Mouse (Mus musculus) cerebellum, adult 9-10 months (tissue): ENCODE measurements at regions not wholly inside any gene's neighbourhood (a gene's known extent, or its start where the extent isn't known, plus 50 kb on each side); places are given as distances from the start of the nearest gene placed in this dataset.

Experiments used
- DNase-seq: peaks from one replicate; pipeline ENCODE4 v3.0.0; 2022

DNA sequence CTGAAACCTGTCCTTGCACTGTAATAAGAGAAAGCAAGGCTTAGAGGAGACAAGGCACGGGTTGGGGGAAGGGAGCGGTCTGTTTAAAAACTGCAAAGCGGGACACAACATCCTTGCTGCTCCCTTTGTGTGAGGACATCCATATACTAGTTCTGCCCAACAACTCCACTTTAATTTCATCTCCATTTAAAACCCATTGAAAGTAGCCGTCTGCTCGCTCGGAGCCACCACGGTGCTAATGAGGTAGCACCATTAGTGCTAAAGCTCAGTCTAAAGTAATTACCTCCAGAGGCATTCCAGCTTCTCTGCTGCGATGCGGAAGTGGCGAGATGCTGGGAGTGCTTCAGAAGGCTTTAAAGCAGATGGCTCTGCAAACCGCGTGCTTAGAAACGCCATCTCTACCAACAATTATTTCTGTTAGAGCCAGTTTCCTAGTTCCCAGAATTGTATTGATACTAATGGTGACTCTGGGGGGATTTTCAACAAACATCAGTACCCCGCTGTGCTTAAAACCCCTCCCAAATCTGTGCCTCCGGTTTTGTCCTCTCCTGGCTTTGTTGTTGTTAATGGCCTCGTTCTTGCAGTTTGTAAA is 154.7 kb upstream of the Tmtc1 start:
- DNase-seq, result no peak

DNA sequence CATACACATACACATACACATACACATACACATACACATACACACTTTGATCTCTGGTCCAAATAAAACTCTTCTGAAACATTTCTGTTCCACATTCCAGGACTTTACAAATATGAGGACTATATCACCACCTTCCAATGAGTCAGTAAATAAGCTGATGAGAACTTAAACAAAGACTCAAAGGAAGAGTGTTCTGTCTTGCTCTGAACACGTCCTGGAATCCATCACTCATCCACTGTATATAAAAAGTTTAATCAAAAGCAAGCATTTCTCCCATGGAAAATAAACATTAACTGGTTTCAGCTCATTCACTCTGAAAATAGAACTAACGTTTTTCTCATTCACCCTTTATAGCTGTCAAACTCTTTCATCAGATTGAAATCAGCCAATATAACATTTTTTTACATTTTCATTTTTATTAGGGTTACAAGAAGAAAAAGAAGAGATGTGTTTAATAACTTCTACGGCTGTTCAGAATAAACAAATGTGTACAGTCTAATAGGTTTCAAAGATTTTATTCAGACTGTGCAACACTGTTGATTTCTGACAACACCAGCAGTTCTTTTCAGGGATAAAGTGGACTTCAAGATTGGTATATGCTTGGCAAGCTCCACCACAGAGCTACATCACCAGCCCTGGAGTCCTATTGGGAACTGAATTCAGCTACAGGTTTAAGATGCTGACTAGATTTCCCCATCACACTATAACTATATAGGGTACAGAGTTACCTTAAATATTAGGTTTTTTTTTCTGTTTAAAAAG is 151.0 kb upstream of the Tmtc1 start:
- DNase-seq, result no peak

DNA sequence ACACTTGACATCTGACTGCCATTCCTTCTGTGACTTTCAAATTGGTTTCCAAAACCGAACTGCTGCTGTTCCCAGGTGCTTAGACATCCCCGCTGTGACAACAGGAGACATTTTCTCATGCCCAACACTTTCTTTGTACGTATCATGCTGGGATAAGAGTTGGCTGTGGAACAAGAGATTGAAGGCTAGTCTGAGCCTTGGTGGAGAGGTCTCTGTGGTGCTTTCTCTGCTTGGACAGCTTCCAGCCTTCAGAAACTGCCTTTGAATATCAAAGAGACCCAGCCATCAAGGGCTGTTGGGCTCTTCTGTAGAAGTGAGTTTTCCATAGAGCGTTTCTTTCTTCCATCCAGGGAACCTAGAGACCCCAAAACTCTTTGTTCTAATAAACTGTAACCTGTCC is 144.8 kb upstream of the Tmtc1 start:
- no peak for DNase-seq

DNA sequence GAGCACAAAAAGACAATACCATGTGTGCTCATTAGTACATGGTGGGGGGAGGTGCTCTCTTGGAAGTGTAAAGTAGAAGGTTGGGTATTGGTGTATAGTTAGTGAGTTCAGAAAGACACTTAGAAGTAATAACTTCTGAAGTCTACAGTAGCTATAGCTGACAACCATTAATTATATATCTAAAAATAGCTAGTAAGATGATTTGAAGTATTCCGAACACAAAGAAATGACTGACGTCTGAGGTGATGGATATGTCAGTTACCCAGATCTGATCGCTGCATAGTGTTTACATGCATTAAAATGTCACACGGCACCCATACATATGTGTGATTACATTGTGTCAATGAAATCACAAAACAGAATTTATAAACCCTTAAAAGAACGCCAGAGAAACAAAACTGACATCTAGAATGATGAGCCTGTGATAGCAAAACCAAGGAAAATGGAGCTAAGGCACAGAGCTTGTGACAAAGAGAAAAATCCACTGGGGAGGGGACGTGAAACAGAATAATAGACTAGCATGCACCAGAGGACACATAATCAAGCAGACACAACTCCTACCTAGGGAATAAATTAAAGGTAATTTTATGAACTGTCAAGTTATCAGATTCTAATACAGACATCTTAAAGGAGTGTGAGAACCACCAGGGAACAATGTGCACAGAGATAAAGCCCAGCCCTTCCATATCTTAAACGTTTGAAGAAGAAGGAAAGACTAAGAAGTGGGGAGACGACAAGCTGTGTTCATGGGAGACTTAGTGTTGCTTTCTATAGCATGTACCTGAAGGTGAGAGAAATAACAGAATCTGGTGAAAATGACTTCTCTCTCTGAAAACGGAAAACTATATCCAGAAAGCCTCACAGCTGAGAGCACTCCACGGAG is 142.5 kb upstream of the Tmtc1 start:
- no peak for DNase-seq

DNA sequence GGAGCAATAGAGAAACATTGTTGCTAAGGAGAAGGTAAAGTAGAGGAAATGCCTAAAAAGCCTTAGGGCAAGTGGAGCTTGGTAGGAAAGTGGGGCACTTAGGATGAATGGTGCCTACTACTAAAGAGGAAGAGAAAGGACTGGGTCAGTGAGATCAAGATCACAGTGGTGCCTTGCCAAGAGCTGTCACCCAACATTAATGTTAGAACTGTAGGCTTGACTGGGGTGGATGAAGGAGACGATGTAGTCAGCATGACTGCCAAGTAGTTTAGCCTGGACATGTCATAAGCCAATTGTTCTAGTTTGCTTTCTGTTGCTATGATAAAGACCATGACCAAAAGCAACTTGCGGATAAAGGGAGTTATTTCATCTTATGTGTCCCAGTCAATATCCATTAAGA is 139.9 kb upstream of the Tmtc1 start:
- no peak for DNase-seq

DNA sequence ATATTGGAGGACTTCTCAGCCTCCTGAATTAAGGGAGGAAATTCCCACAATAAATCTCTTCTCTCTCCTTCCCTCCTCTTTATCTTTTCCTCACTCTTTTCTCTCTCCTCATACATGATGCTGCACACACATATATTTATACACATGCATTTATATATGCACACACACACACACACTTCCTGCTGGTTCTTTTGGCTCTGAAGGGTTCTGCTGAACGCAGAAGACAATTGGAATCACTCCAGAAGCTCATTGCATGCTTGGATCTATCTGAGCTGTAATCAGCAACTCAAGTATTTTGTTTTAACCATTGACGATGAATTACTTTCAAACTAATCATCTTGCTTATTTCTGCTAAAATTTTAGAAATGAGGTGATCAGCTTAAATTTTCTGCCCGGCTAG is 134.1 kb upstream of the Tmtc1 start:
- DNase-seq, result no peak

DNA sequence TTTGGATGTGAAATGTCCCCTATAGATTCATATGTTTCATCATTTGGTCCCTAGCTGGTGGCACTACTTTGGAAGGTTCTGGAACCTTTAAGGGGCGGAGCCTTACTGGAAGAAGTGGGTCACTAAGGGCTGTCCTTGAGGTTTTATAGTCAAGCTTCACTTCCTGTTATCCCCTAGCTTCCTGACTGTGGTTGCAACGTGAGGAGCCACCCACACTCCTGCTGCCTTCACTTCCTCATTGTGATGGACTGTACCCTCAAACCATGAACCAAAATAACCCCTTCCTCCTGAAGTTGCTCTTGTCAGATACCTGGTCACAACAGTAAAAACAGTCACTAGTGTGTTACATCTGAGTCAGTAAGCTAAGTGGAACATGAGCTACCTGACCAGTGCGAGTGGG is 133.5 kb upstream of the Tmtc1 start:
- DNase-seq, result no peak

DNA sequence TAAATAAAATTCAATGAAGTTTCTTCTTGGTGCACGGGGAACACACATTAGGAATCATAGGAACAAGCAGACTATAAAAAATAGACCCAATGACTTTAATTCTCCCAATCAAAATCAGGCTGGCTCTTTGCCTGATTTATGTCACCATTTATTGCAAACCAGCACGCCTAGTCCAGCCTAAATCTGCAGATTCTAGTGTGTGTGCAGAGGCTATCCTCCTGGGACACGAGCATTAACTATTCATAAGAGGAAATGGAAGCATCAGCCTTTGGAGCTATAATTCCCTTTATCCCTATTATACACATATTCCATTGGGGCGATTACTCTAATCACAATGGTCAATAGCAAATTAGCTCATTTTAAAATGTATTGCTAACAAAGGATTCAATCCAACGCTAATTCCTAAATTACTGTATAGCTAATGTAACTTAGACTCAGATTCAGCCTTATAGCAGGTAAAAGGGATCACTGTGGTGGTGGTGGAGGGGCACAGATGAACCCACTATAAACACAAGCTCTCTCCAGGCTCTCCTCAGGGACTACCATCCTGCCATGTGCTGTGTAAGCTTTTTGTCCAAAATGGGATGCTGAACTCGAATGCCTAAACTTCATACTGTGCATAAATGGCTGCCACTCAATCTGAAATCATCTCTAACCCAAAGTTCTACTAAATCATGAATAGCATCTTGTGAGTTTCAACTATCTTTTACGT is 130.7 kb upstream of the Tmtc1 start:
- no peak for DNase-seq

DNA sequence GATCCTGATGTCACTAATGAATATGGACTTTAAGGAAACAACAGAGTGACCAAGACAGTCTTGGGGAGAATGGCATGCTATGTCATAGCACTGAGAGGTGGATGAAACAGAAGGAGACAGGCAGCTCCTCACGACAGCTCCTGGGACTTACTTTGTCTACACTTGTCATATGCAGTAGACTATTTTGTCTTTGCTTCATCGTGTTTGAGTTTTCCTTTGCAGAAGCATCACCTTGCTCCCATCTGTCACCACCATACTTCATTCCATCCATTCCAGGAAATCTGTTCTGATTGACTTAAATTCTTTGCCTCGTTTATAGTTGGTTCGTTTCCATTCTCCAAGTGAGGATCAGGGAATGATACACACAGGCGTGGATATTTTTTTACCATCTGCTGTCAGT is 128.0 kb upstream of the Tmtc1 start:
- DNase-seq, result no peak

DNA sequence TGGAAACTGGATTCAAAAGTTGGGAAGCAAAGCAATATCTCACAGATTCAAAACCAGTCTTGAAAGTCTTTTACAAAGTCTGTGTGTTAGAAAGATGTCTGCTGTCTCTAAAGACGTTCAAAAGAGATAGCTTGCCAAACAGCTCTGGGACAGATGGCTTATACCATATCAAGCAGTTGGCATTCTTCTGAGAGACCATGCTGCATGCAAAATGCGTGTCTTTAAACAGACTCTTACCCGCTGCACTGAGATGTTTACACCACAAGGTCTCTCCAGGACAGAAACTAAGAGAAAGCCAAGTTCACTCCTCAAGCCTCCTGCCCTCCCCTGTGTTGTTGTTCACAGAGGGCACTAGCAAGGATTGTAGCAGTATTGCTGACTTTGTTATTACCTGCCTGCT is 127.5 kb upstream of the Tmtc1 start:
- no peak for DNase-seq

DNA sequence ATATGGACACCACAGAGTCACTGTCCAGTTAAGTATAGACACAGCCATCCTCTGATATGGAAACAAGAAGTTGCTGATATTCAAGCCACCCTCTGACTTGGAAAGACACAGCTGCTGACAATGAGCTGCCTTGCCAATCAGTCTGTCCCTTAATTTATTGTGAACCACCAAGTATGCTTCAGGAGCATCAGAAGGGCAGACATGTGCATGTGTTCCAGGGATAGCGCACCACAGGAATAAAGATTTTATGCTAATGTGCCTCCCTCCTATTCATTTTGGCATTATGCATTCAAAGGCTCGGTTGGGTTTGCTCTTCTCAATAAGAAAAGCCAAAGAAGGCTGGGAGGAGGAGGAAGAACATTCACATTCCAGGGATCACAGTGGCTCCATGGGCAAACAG is 120.0 kb upstream of the Tmtc1 start:
- DNase-seq, result no peak

DNA sequence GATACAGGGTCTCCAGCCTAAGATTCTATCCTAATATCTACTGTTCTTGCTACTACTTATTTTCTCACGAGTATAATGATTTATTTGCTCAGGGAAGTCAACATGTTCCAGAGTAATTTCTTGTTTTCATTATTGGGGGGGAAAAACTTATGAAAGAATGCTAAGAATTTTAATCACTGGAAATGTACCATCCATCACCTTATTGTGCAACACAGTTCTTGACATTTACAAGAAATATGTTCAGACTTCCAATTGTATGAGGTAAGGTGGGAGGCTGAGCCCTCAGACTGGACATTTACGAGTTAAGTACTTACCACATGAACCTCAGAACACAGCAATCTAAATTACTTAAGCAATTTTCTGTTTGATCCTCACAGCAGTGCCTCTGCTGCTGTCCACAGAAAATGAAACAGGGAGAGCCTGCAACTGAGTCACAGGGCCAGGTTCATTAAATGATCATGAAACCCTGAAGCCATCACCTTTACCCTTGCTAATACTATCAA is 118.1 kb upstream of the Tmtc1 start:
- DNase-seq, result no peak

DNA sequence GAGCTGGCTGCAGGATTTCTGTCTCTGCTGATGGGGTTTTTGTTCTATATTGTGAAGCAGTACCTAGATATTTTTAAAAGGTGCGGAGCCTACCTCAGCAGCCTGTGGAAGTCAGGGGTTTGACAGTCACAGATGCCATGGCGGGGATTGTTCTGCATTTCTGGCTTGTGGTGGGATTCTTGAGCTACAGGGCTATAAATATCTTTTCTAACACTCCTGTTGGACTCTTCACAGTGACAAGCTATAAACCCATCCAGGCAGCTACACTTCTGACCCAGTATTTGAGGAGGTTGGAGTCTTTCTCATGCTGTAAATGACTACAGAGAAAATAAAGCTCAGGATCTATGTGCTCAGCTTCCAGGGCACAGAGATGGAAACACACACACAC is 112.3 kb upstream of the Tmtc1 start:
- no peak for DNase-seq

DNA sequence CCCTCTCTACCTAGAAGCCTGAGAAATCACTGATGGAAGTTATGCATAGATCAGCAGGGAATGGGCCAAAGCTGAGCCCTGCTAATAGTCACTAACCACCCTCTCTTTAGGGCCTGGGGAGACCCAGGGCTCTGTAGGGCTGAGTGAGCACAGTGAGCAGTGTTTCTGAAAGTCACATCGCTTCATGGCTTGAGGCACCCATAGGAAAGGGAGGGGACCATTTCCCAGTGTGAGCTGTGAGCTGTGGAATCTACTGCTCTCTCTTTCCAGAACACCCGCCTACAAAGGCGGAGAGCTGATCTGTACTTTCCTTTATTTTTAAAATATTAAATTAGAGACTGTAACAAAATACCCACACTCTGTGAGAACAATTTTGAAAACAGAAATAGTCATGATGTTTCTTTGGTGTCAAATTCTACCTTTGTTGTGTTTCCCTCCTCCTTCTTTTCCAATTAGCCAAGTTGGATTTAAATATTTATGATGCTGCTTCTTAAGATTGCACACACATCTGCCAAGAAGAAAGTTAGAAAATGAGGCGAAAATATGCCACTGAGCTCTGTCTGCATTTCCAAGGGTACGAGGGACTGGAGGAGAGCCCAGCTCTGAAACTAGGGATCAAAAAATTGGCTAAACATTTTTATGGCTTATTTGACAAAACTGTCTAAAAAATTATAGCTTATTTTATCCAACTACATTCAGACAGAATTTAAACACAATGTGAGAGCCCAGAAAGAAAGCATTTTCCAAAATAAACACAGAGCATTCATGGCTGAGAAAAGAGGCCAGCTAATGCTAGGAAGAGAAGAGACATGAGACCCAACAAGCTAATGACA is 111.7 kb upstream of the Tmtc1 start:
- no peak for DNase-seq

DNA sequence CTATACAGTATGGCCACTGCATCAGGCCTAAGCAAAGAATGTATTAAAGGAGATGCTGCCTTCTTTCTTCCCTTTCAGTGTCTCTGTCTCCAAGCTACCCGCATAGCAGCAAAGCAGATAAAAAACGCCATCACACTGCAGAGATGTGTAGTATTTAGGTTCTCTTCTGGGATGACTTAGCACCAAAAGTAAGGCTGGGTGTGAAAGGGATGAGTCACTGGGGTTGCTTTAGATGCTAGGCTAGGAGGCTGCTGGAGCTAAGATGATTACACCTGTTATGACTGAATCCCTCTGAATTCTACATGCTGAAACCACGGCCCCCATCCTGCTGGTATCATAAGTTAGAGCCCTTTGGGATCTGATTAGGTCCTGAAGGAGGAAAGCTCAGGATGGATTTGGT is 110.3 kb upstream of the Tmtc1 start:
- DNase-seq, result no peak

DNA sequence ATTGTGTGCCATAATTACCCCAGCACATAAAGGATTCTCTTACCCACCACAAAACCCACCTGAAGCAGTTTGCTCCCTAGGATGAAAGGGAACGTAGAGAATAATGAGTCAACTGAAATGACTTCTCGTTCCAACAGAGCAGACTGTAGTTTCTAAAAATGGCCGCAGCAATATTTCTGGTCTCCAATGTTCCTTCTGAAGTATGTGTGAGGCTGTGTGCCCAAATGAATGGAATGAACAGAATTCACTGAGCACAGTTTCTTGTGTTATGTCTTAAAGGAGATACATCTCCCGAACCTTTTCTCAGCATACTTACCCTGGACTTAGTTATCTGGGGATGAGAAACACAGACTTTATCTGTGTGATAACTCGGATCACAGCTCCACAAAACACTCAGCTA is 109.4 kb upstream of the Tmtc1 start:
- no peak for DNase-seq

DNA sequence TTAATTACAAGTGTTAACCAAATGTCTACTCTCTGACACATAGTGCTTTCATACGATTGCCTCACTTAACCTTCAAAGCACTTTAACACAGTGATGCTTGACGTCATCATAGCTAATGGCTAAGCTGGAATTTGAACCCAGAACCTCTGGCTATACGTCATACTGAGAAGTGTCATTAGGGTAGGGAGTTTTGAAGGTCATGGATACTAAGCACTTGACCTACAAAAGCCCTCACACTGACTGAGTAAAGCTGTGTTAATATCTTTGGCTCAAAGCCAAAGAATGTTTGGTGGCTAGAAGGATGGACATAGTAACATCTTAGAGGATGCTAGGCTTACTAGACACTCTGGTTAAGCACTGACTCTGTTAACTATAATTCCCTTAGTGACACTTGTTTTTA is 106.9 kb upstream of the Tmtc1 start:
- DNase-seq, result no peak

DNA sequence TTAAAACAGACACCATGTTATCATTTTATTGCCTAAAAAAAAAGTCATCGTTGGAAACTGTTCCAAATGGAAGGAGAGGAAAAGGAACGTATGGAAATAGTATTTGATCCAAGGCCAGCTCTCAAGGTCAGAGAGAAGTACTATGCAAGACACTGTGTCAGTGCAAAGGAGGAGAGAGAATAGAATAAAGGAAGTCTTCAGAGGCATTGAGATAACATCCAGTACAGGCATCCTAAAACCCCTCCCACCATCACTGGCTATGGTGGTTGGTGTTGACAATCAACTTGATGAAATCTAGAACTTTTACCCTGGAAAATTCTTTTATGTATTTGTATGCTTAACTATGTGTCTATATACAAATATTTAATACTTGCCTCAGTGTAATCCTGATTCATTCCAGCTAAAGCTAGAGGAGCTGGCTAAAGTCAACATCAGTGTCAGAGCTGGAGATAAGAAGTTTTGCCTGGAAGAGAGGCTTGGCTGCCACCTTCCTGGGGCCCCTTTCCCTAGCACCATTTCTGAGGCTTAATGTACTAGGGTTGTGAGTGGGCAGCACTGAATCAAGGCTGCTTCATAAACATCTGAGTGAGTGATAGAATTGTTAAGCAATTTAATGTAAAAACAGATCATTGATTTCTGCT is 104.1 kb upstream of the Tmtc1 start:
- DNase-seq, result no peak

DNA sequence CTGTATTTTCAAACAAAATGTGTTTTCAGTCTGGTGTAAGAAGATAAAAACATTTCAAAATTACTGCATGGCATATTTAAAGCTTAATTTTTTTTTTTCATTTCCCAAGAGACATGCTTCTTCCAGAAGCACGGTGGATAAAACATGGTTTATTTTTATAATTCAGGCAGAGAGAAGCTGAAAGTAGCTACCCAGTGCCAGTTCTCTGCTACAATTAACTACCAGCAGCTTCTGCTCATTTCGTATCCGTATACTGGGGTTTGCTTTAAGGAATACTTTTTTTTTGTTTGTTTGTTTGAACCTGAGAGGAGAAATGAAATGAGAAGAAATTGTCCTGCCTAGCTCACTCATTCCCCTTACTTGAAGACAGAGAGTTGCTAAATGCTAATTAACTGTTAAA is 98.9 kb upstream of the Tmtc1 start:
- DNase-seq, result no peak

DNA sequence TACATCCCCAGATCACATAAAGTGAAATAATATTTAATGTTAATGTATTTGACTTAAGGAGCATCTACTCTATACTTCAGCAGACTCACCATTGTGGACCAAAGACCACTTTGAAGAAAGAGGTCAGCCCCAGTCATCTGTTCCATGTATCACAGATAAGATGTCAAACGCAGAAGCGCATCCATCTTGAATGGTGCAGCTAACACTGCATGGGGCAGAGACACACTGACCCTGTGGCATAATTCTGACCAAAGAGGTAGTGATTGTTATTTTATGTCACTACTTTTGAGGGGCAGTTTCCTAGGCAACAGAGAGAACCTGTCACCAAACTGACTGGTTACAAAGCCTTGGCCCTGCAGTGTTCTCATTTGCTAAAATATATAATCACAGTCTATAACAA is 97.8 kb upstream of the Tmtc1 start:
- DNase-seq, result no peak

DNA sequence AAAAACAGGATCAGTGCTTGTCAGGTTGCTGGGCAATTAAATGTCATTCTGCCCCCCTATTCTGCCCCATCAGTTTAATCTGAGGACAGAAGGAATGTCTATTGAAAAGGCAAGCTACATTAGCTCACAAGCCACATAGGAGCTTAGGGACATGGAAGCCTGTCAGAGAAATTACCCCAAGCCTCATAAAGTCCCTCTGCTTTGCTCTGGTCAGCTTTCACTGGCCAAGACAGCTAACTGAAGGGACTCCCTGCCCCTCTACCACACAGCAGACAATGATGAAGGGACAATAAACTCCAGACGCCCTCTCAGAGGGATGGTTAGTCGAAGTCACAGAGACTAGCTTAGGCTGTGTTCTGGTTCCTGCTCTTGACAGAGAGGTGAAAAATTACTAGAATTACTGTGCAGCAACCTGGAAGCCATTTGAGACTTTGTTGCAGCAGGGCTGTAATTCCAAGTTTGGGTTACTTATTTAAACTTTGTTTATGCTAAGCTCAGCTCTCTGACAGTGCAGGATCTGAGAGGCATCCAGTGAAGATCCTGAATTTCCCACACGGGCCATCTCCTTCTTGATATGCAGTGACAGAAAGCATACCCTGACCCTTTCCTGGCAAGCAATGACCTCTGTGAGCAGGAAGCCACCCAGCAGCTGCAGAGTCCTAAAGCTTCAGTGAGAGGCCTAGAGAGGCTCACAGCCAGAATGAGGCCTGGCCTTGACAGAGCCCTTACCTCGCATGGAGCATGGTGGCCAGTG is 95.2 kb upstream of the Tmtc1 start:
- DNase-seq, result no peak
